Mouse (Mus musculus): ENCODE data around the gene 4930535I16Rik.

Gene 4930535I16Rik

GRCm38 (mm10) chr4:123904333-123905125 is 13.3 kb downstream of the 4930535I16Rik start, which contains the start of gene Mycbp:
Mycbp (plus strand) TSS chr4:123904832.
- DNase-seq, result peak; percentile 98

GRCm38 (mm10) chr4:123903432-123903831 is 14.4 kb downstream of the 4930535I16Rik start:
- no peak for DNase-seq

DNA sequence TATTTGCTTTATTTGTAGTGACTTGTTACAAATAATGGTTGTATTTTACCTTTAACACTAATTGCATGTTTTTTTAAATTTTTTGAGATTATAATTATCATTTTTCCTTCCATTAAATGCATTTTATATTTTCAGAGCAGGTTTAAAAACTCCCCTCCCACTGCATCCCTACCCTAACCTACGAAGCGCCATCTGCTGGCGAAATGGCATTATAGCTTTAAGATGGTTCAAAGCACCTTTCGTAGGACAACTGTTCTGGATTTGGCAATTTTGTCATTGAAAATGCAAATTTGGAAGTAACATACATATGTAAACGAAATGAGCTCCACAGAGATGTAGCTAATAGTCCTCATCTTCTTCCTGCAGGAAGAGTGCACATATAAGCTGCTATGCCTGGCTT is 19.1 kb downstream of the 4930535I16Rik start:
- DNase-seq, result peak; percentile 75

- no peak for DNase-seq
Measured at GRCm38 (mm10) chr4:123894295-123894694, 23.5 kb downstream of the 4930535I16Rik start.

GRCm38 (mm10) chr4:123893726-123894125 is 24.1 kb downstream of the 4930535I16Rik start:
- no peak for DNase-seq
